Mouse (Mus musculus) small intestine, adult 2 months (tissue): Measurements from ENCODE around the gene Ngef.

Experiments
- CTCF ChIP-seq: fragments of 200-500 bp; IDR thresholded peaks from 2 replicates; pipeline ENCODE4 v1.5.1; 2012; ENCODE audit warnings: low read depth, mild to moderate bottlenecking, control low read depth, inconsistent platforms, low read length, moderate library complexity, mixed read lengths; ENCODE audit not compliant: insufficient replicate concordance, insufficient read length; ENCODE audit errors: extremely low read depth
- POLR2A ChIP-seq: fragments of 200-500 bp; IDR thresholded peaks from 2 replicates; pipeline ENCODE4 v1.6.1; 2012; ENCODE audit warnings: low read depth, mild to moderate bottlenecking, control low read depth, inconsistent platforms, low read length, moderate library complexity

DNA sequence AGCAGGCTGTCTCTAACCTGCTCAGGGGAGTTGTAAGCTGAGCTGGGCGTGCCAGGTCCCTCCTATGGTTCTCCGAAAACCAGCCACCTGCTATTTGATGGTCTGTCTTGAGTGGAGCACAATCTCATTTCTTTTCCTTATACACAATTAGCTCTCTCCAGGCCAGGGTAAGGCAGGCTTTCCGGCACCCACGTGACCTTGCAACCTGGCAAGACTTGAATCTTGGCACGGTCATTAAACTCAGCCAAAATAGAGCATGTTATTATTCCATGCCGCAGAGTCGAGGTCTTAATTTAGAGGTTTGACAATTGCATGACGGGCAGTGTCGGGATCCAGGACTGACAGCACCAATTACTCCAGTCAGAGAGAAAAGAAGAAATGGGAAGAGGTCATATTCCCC, 46.5 kb downstream of the Ngef start:
- TF ChIP-seq POLR2A (no peak), CTCF (no peak)
